Mouse (Mus musculus): ENCODE measurements at regions not wholly inside any gene's neighbourhood (a gene's known extent, or its start where the extent isn't known, plus 50 kb on each side); places are given as distances from the start of the nearest gene placed in this dataset.

- no peak for DNase-seq
- Histone ChIP-seq H3K27ac (ENCODE audit: insufficient read depth, low read depth, low read length) (no peak overlapping the region), H3K4me1 (ENCODE audit: control insufficient read depth, insufficient read depth, low read length) (peaks cover under 1% of the 10 kb centered on the region; the same call in 1 of the 2 replicates), H3K36me3 (ENCODE audit: control insufficient read depth, insufficient read depth, low read length) (no peaks in the 10 kb centered on the region), H3K27me3 (replicated peaks; ENCODE audit: control insufficient read depth, insufficient read depth, low read length) (no peaks in the 10 kb centered on the region), H3K4me3 (ENCODE audit: insufficient read depth, low read depth, low read length) (no peak overlapping the region)
- 89% methylated on average over 9 of the region's 9 CpGs for WGBS
- TF ChIP-seq CTCF (conservative IDR thresholded peaks at IDR 0.05; ENCODE audit: insufficient read depth, insufficient read length, low read depth, low read length), result no peak
- no peak for TF ChIP-seq POLR2A (IDR thresholded peaks at IDR 0.05; ENCODE audit: low read depth, low read length)
Measured at GRCm38 (mm10) chr3:143973582-143973981, 231.4 kb downstream of the Lmo4 start.

GRCm38 (mm10) chr3:143972351-143972750, 232.7 kb downstream of the Lmo4 start:
- H3K27ac ChIP-seq (ENCODE audit: insufficient read depth, low read depth, low read length), result no peak overlapping the region
- TF ChIP-seq POLR2A (IDR thresholded peaks at IDR 0.05; ENCODE audit: low read depth, low read length), result no peak
- no peak for TF ChIP-seq CTCF (conservative IDR thresholded peaks at IDR 0.05; ENCODE audit: insufficient read depth, insufficient read length, low read depth, low read length)
- no peaks in the 10 kb centered on the region for H3K27me3 ChIP-seq (replicated peaks; ENCODE audit: control insufficient read depth, insufficient read depth, low read length)
- no peaks in the 10 kb centered on the region for H3K36me3 ChIP-seq (ENCODE audit: control insufficient read depth, insufficient read depth, low read length)
- DNase-seq, result peak; percentile 76
- H3K4me1 ChIP-seq (ENCODE audit: control insufficient read depth, insufficient read depth, low read length), result no peaks in the 10 kb centered on the region
- H3K4me3 ChIP-seq (ENCODE audit: insufficient read depth, low read depth, low read length), result no peak overlapping the region

DNA sequence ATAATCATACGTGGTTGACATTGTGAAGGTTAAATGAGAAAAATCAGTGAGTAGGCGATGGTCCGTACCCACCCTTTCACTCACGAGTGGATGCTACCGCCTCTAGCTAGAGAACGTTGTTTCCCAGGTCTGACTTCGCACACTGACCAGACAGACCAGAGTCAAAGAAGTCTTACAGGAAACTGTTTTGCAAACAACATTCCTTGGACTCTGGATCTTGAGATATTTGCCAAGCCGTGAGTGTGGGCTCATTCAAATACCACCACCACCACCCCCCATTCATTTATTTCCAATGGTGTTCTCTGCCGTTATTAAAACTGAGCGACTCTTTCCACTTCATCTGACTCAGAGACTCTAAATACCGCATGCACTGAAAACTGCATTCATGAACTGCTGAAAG, 234.2 kb downstream of the Lmo4 start:
- WGBS, result 72% methylated on average over 11 of the region's 11 CpGs
- Histone ChIP-seq H3K27ac (ENCODE audit: insufficient read depth, low read depth, low read length) (no peak overlapping the region), H3K4me1 (ENCODE audit: control insufficient read depth, insufficient read depth, low read length) (no peaks in the 10 kb centered on the region), H3K4me3 (ENCODE audit: insufficient read depth, low read depth, low read length) (no peak overlapping the region), H3K27me3 (replicated peaks; ENCODE audit: control insufficient read depth, insufficient read depth, low read length) (no peaks in the 10 kb centered on the region), H3K36me3 (ENCODE audit: control insufficient read depth, insufficient read depth, low read length) (no peaks in the 10 kb centered on the region)
- peak; percentile 57 for DNase-seq
- TF ChIP-seq POLR2A (IDR thresholded peaks at IDR 0.05; ENCODE audit: low read depth, low read length), result no peak
- no peak for TF ChIP-seq CTCF (conservative IDR thresholded peaks at IDR 0.05; ENCODE audit: insufficient read depth, insufficient read length, low read depth, low read length)

GRCm38 (mm10) chr3:143955508-143955907, 249.5 kb downstream of the Lmo4 start:
- no peak for DNase-seq
- Histone ChIP-seq H3K4me3 (ENCODE audit: insufficient read depth, low read depth, low read length) (no peak overlapping the region), H3K27ac (ENCODE audit: insufficient read depth, low read depth, low read length) (no peak overlapping the region), H3K4me1 (ENCODE audit: control insufficient read depth, insufficient read depth, low read length) (no peaks in the 10 kb centered on the region), H3K36me3 (ENCODE audit: control insufficient read depth, insufficient read depth, low read length) (no peaks in the 10 kb centered on the region), H3K27me3 (replicated peaks; ENCODE audit: control insufficient read depth, insufficient read depth, low read length) (no peaks in the 10 kb centered on the region)
- TF ChIP-seq CTCF (conservative IDR thresholded peaks at IDR 0.05; ENCODE audit: insufficient read depth, insufficient read length, low read depth, low read length) (no peak), POLR2A (IDR thresholded peaks at IDR 0.05; ENCODE audit: low read depth, low read length) (no peak)
- WGBS, result 91% methylated on average over 7 of the region's 7 CpGs

GRCm38 (mm10) chr3:143954822-143955221, 250.2 kb downstream of the Lmo4 start:
- Histone ChIP-seq H3K36me3 (ENCODE audit: control insufficient read depth, insufficient read depth, low read length) (no peaks in the 10 kb centered on the region), H3K4me1 (ENCODE audit: control insufficient read depth, insufficient read depth, low read length) (no peaks in the 10 kb centered on the region), H3K27ac (ENCODE audit: insufficient read depth, low read depth, low read length) (no peak overlapping the region), H3K4me3 (ENCODE audit: insufficient read depth, low read depth, low read length) (no peak overlapping the region), H3K27me3 (replicated peaks; ENCODE audit: control insufficient read depth, insufficient read depth, low read length) (no peaks in the 10 kb centered on the region)
- no peak for DNase-seq
- TF ChIP-seq POLR2A (IDR thresholded peaks at IDR 0.05; ENCODE audit: low read depth, low read length), result no peak
- no peak for TF ChIP-seq CTCF (conservative IDR thresholded peaks at IDR 0.05; ENCODE audit: insufficient read depth, insufficient read length, low read depth, low read length)
- 72% methylated on average over 7 of the region's 7 CpGs for WGBS

GRCm38 (mm10) chr3:143952289-143952688, 252.7 kb downstream of the Lmo4 start:
- Histone ChIP-seq H3K4me3 (ENCODE audit: insufficient read depth, low read depth, low read length) (no peak overlapping the region), H3K27me3 (replicated peaks; ENCODE audit: control insufficient read depth, insufficient read depth, low read length) (no peaks in the 10 kb centered on the region), H3K36me3 (ENCODE audit: control insufficient read depth, insufficient read depth, low read length) (no peaks in the 10 kb centered on the region), H3K27ac (ENCODE audit: insufficient read depth, low read depth, low read length) (no peak overlapping the region), H3K4me1 (ENCODE audit: control insufficient read depth, insufficient read depth, low read length) (no peaks in the 10 kb centered on the region)
- peak; percentile 3 for DNase-seq
- WGBS, result 54% methylated on average over 8 of the region's 8 CpGs
- TF ChIP-seq CTCF (conservative IDR thresholded peaks at IDR 0.05; ENCODE audit: insufficient read depth, insufficient read length, low read depth, low read length) (no peak), POLR2A (IDR thresholded peaks at IDR 0.05; ENCODE audit: low read depth, low read length) (no peak)

- no peak for DNase-seq
- no peaks in the 10 kb centered on the region for H3K27me3 ChIP-seq (replicated peaks; ENCODE audit: control insufficient read depth, insufficient read depth, low read length)
- no peaks in the 10 kb centered on the region for H3K36me3 ChIP-seq (ENCODE audit: control insufficient read depth, insufficient read depth, low read length)
- 47% methylated on average over 8 of the region's 8 CpGs for WGBS
- H3K4me3 ChIP-seq (ENCODE audit: insufficient read depth, low read depth, low read length), result no peak overlapping the region
- TF ChIP-seq CTCF (conservative IDR thresholded peaks at IDR 0.05; ENCODE audit: insufficient read depth, insufficient read length, low read depth, low read length) (no peak), POLR2A (IDR thresholded peaks at IDR 0.05; ENCODE audit: low read depth, low read length) (no peak)
- no peak overlapping the region for H3K27ac ChIP-seq (ENCODE audit: insufficient read depth, low read depth, low read length)
- no peaks in the 10 kb centered on the region for H3K4me1 ChIP-seq (ENCODE audit: control insufficient read depth, insufficient read depth, low read length)
Measured at GRCm38 (mm10) chr3:143949656-143950055, 255.4 kb downstream of the Lmo4 start.

All from kidney, adult 2 months (tissue).